Mouse (Mus musculus) B cell, adult 2 months (primary cell): ENCODE results near the gene Olfr491.

ENCODE experiments used
- DNase-seq, 2 experiments: peaks; one replicate each; pipeline ENCODE4 v3.0.0; 2022

The Olfr491 gene

GRCm38 (mm10) chr7:108313151-108313550, at the start of gene Olfr491:
Olfr491 (plus strand) TSS chr7:108313451.
- DNase-seq = no peak

DNA sequence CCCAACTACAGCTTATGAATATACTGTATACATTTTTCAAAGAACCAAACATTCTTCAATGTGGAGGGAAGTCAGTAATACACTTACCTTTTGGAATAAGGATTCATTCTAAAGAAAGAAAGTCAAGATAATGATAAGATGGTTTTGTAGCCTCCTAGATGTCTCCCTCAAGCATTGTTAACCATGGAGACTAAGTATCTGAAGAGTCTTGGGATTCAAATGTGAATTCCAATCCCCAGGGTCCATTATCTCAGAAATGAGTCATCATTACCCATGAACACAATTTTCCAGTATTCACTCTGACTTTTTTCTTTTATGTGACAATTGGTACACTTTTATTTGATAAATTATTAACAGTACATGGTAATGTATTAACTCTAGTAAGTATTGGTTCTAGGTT, 24.4 kb upstream of the Olfr491 start, which contains the start of gene Olfr490:
TSS of gene Olfr490 (minus strand) at position 101 of the 400 bp plus-strand sequence.
- no peak for DNase-seq

DNA sequence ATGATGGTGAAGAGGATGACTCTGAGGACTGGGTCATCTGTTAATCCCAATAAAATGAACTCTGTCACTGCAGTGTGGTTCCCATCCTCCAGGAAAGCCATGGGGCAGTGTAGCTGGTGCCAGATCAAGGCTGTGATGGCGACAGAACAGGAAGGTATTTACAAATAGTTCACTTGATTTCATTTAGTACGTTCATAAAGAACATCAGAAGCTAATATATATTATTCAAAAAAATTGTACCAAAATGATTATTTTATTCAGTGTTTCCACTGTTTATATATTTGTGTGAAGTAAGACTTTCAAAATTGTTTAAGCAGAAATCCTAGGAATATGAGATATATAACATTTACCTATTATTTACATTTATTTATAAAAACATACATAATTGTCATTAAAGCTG, 10.3 kb downstream of the Olfr491 start, which contains the start of gene Olfr492:
TSS of gene Olfr492 (minus strand) at position 101 of the 400 bp plus-strand sequence.
- DNase-seq = no peak

GRCm38 (mm10) chr7:108346879-108347278, 33.6 kb downstream of the Olfr491 start, which contains the start of gene Olfr493:
Olfr493 (minus strand) TSS chr7:108346979.
- no peak for DNase-seq

DNA sequence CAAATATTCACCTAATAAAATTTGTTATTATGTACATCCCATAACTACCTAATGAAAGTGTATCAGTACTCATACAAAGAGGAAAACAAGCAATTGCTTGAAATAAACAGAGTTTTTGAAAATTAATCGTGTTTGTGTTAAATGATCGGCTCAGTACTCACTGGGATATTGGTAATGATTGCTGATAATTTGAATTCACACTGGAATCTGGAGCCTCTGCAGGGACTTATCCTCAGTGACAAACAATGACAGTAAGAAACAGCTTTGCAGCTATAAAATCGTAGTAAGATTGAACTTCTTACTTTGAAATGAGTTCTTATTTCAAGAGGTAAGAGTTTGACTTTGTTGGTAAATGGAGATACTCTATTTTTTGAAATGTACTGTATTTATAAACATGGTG, 51.8 kb downstream of the Olfr491 start, which contains the start of gene Olfr494:
TSS of gene Olfr494 (plus strand) at position 301 of the 400 bp plus-strand sequence.
- DNase-seq = no peak
